Mouse (Mus musculus): ENCODE measurements at regions not wholly inside any gene's neighbourhood (a gene's known extent, or its start where the extent isn't known, plus 50 kb on each side); places are given as distances from the start of the nearest gene placed in this dataset.

- DNase-seq: no peak
Measured at GRCm38 (mm10) chr9:87326374-87327295, 71.3 kb upstream of the Cep162 start.

- no peak for DNase-seq
Measured at GRCm38 (mm10) chr9:87323690-87324089, 68.4 kb upstream of the Cep162 start.

- DNase-seq: no peak
Measured at GRCm38 (mm10) chr9:87320758-87321157, 65.4 kb upstream of the Cep162 start.

- DNase-seq: no peak
Measured at GRCm38 (mm10) chr9:87318767-87319166, 63.4 kb upstream of the Cep162 start.

GRCm38 (mm10) chr9:87310150-87310549 lies 54.8 kb upstream of the Cep162 start:
- no peak for DNase-seq
